Mouse (Mus musculus) brain, adult 10 weeks (tissue): ENCODE data around the gene March6. TPM values are rescaled to one million over a fixed set of nuclear protein-coding genes. Genes with fewer than 3 reads are reported as not detected.

Experiments used
- polyA plus RNA-seq: library from polyadenylated mRNA; stranded (reverse); fragments of 350-450 nt; fragmentation: Illumina TruSeq; extraction: RNeasy Lipid Tissue Mini Kit (QIAGEN cat#74804); gene quantifications from one replicate; pipeline ENCODE4 v1.2.3, GENCODE M21; 2015; ENCODE audit warnings: low read depth, low replicate concordance

March6 gene
- polyA plus RNA-seq = 108 TPM

DNA sequence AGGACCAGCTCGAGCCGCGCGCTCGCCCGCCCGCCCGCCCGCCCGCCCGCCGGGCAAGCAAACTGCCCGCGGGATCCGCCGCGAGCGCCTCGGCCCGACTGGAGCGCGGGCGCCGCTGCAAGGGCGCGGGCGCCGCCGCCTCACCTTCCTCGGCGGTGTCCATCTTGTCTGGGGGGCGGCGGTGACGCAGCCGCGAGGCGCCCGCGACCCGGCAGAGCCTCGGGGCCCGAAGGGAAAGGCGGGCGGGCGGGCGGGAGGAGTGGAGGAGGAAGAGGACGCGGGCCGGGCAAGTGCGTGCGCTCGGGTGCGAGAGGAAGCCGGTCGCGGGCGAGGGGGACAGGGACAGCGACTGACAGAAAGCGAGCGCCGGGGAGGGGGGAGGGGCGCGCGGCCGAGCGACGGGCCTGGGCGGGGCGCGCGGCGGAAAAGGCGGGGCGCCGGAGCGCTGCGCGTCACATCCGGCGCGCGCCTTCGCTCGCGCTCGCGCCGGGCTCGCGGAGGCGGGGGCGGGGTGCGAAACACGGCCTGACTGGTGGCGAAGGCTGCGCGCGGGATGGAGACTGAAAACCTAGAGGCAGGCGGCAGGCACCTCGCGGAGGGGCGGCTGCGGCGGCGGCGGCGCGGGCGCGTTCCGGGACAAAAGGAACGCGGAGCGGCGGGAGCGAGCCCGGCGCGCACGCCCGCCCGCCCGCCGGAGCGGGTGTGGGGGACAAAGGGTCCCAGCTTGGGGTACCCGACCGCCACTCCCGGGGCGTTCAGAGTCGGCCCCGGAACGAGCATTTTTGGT is at the start of gene March6:
Gene March6 (minus strand): TSS at position 395 of the 787 bp plus-strand sequence.

DNA sequence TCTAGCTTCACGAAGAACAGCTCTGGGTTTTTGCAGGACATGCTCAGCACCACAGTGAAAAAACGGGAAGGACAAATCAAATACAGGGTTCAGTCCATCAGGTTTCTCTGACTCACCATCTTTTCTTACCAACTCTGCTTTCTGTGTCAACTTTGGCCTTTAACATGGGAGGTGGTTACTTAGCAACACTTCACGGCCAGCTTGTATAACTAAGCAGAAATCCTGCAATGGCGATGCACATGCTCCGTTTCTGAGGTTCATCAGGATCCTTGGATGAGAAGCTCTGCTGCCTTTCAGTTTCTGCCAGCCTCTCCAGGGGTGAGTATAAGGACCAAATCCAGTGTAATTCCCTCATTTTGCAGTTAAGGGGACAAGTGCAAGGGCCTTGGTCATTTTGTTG is 34.3 kb upstream of the March6 start, which contains the start of gene Cmbl:
Gene Cmbl (plus strand): TSS at position 206 of the 400 bp plus-strand sequence.

DNA sequence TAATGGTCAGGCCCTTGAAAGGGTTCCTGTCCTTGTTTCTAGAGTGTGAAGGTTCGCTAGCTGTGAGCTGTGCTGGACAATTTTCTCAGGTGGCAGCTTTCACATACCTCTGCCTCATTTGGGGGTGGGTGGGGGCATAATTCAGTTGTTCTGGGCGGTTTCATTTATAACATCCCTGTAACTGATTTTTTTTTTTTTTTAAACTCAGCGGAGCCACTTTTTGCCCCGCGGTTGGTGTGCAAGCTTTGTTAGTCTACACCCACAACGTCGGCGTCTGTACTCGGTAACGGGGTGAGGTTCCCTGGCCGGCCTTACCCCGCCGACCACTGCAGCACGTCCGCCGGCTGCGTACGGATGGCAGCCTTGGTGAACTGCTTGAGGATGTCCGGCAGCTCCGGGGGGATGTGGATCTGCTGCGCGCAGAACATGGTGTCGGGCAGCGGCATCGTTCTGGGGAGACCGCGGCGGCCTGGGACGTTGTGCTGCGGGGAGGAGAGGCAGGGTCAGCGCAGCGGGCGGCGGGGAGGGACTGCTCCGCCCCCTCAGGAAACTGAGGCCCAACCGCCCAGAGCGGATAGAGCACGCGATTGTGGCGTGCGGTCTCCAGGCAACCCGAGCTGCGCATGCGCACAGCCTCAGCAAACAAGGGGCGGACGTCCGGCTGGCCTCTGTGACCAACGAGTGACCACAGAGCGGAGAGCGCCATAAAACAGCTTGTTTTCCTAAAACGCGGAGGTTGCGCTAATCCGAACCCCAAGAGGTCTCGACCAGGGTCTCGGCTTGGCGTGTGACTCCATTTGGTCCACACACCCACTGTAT is 77.5 kb downstream of the March6 start, which contains the start of gene Ropn1l:
Gene Ropn1l (minus strand): TSS at position 640 of the 819 bp plus-strand sequence.

Other genes starting within 250 kb of the March6 start
- gene Ankrd33b, start 163.3 kb downstream of the March6 start, polyA plus RNA-seq = 29.0 TPM
- gene Ropn1l, start 77.3 kb downstream of the March6 start, polyA plus RNA-seq = 1.4 TPM
- gene Cmbl, start 34.3 kb upstream of the March6 start, polyA plus RNA-seq = 33.6 TPM
- 240 TPM for gene Cct5, start 70.8 kb upstream of the March6 start, polyA plus RNA-seq
- gene Fam173b, start 70.8 kb upstream of the March6 start, polyA plus RNA-seq = 13.7 TPM